Mouse (Mus musculus) neural tube, embryonic 15.5 days (tissue): ENCODE results near the gene Olfr1136. TPM values are rescaled to one million over a fixed set of nuclear protein-coding genes. Genes with fewer than 3 reads are reported as not detected.

ENCODE experiments used
- ATAC-seq: fragments of 200-750 bp; cut with Nextera tagmentation; 2 replicates; pipeline ENCODE4 v1.8.0; 2017; ENCODE audit warnings: mild to moderate bottlenecking, moderate TSS enrichment, moderate library complexity; ENCODE audit not compliant: low FRiP score
- H3K27ac ChIP-seq: fragments of 300-500 bp; sonication (generic); replicated peaks from 2 replicates; pipeline ENCODE4 v1.5.1; 2015; ENCODE audit warnings: mild to moderate bottlenecking, inconsistent platforms
- H3K27me3 ChIP-seq: fragments of 300-500 bp; sonication (generic); replicated peaks from 2 replicates; pipeline ENCODE4 v1.6.1; 2015; ENCODE audit warnings: inconsistent platforms
- H3K36me3 ChIP-seq: fragments of 300-500 bp; sonication (generic); 2 replicates; pipeline ENCODE4 v1.6.1; 2015; ENCODE audit warnings: inconsistent platforms
- H3K4me1 ChIP-seq: fragments of 300-500 bp; sonication (generic); 2 replicates; pipeline ENCODE4 v1.6.1; 2015; ENCODE audit warnings: inconsistent platforms
- H3K4me2 ChIP-seq: fragments of 300-500 bp; sonication (generic); 2 replicates; pipeline ENCODE4 v1.6.1; 2015; ENCODE audit warnings: inconsistent platforms, mild to moderate bottlenecking, moderate library complexity
- H3K4me3 ChIP-seq: fragments of 300-500 bp; sonication (generic); replicated peaks from 2 replicates; pipeline ENCODE4 v1.5.1; 2015; ENCODE audit warnings: mild to moderate bottlenecking, inconsistent platforms
- H3K9ac ChIP-seq: fragments of 300-500 bp; sonication (generic); replicated peaks from 2 replicates; pipeline ENCODE4 v1.6.1; 2015; ENCODE audit warnings: mild to moderate bottlenecking, inconsistent platforms
- H3K9me3 ChIP-seq: fragments of 300-500 bp; sonication (generic); replicated peaks from 2 replicates; pipeline ENCODE4 v1.6.1; 2016; ENCODE audit warnings: inconsistent platforms
- WGBS: fragments of 180-500 bp; shearing (Covaris S2); methylation state at CpG from one replicate; pipeline ENCODE4 v1.1.7; 2015; ENCODE audit warnings: mixed read lengths; 5-methylcytosine and 5-hydroxymethylcytosine counted together
- polyA plus RNA-seq: library from polyadenylated mRNA; unstranded; fragments of >200 nt; fragmentation: Nextera tagmentation; extraction: Ambion mirVana; gene quantifications from 2 replicates; pipeline ENCODE4 v1.2.1, GENCODE M21; 2015

The Olfr1136 gene
- not detected in 2 replicates for polyA plus RNA-seq

DNA sequence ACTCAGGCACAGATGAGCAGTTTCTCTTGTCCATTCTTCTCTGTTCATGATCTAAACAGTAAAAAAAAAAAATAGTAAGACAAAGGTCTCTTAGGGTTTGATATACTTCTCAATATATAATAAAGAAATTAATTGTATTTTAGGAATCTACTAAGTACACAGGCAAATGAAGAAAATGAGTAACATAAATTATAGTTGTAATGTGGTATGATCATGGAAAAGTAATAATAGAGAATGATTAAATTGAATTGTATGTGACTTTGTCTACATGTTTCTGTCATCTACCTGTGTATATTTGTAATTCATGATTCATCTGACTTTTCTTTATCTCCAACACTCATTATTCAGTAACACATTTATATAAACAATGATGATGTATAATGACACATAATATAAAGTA is at the start of gene Olfr1136:
Gene Olfr1136, minus strand, starts transcription at position 101 of the 400 bp plus-strand sequence.
- Histone ChIP-seq H3K9me3 (no peaks in the 10 kb centered on the region), H3K4me3 (no peak within 1 kb of the TSS), H3K27ac (no peak within 1 kb of the TSS), H3K9ac (no peak within 1 kb of the TSS), H3K27me3 (no peaks in the 10 kb centered on the region), H3K4me2 (no peak within 1 kb of the TSS), H3K4me1 (no peaks in the 10 kb centered on the region), H3K36me3 (no peaks in the 10 kb centered on the region)
- ATAC-seq = no peak

DNA sequence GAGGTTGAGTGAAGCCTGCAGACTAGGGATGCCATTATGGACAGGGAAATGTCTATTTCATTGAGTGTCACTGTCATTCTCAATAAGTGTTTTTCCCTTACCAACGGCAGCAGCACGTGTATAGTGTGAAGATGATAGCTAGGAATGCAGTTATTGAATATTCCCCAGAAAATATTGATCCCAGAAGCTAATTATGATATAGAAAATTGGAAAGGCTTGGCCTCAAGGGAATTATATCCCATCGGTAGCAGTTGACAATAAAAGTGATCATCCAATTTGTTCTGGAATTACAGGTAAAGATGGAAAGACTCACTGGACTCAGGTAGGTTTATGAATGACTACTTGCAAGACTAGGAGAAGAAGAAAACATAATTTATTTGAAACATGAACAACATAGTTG is 49.7 kb upstream of the Olfr1136 start, which contains the start of gene Olfr1140:
Gene Olfr1140, plus strand, starts transcription at position 301 of the 400 bp plus-strand sequence.
- 78% methylated on average over 3 of the region's 3 CpGs for WGBS
- Histone ChIP-seq H3K4me1 (no peaks in the 10 kb centered on the region), H3K4me2 (no peak within 1 kb of the TSS), H3K9ac (no peak within 1 kb of the TSS), H3K27me3 (no peaks in the 10 kb centered on the region), H3K36me3 (no peaks in the 10 kb centered on the region), H3K9me3 (no peaks in the 10 kb centered on the region), H3K27ac (no peak within 1 kb of the TSS), H3K4me3 (no peak within 1 kb of the TSS)
- ATAC-seq = no peak

DNA sequence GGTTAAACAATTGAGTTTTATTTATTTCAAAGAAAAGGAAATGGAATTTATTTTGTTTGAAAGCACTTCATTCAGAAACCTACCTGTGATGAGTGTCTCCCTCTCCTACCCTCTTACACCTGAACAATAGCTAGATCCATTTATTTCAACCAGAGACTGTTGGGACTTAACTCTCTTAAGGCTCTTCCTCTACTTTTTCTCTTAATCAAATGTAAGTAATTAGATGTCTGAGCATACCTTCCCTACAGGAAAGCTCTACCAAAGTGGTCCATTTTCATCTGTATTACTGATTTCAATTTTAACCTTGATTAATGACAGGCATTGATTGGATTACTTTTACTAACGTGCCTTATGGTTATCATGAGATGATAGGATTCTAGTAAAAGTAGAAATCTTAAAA is 46.1 kb upstream of the Olfr1136 start, which contains the start of gene Olfr1138:
Gene Olfr1138, minus strand, starts transcription at position 101 of the 400 bp plus-strand sequence.
- H3K4me2 ChIP-seq = no peak within 1 kb of the TSS
- H3K9me3 ChIP-seq = no peaks in the 10 kb centered on the region
- no peaks in the 10 kb centered on the region for H3K27me3 ChIP-seq
- H3K4me3 ChIP-seq = no peak within 1 kb of the TSS
- no peaks in the 10 kb centered on the region for H3K4me1 ChIP-seq
- 85% methylated on average over 1 of the region's 1 CpGs for WGBS
- no peak within 1 kb of the TSS for H3K27ac ChIP-seq
- H3K36me3 ChIP-seq = no peaks in the 10 kb centered on the region
- H3K9ac ChIP-seq = no peak within 1 kb of the TSS
- ATAC-seq = no peak

DNA sequence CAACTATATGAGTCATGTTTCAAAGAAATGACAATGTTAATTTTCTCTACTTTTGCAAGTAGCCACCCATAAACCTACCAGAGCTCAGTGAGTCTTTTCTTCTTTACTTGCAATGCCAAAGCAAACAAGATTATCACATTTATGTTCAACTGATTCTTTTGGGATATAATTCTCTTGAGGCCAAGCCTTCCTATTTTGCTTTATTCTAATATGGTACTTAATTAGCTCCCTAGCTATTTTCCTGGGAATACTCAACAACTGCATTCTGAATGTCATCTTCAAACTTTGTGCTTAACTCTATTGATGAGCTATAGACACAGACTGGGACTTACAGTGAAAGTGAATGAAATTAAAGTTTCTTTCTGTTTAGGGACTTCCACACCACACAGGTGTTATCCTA is 19.3 kb upstream of the Olfr1136 start, which contains the start of gene Olfr1137:
Gene Olfr1137, minus strand, starts transcription at position 101 of the 400 bp plus-strand sequence.
- Histone ChIP-seq H3K36me3 (no peaks in the 10 kb centered on the region), H3K27ac (no peak within 1 kb of the TSS), H3K9ac (no peak within 1 kb of the TSS), H3K27me3 (no peaks in the 10 kb centered on the region), H3K4me3 (no peak within 1 kb of the TSS), H3K9me3 (no peaks in the 10 kb centered on the region), H3K4me1 (no peaks in the 10 kb centered on the region), H3K4me2 (no peak within 1 kb of the TSS)
- ATAC-seq = no peak

DNA sequence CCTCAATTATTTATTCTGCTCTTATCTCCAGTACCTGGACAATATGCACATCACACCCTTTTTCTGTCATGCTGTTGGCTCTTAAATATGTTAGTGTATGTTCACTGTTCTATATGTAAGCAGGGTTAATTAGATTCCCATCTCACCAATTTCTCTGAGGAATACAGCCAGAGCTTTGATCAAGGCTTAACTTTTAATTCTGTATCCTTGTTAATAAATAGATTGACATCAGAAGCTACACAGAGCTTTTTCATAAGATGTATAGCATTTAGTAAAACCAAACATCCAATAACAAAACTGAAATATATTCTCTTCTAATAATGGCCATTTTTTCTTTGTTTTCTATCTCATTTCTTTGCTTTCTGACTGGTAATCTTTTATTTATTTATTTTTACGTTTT is 20.2 kb downstream of the Olfr1136 start, which contains the start of gene Olfr1135:
Gene Olfr1135, minus strand, starts transcription at position 101 of the 400 bp plus-strand sequence.
- H3K36me3 ChIP-seq = no peaks in the 10 kb centered on the region
- no peaks in the 10 kb centered on the region for H3K4me1 ChIP-seq
- 9% methylated on average over 1 of the region's 1 CpGs for WGBS
- no peak within 1 kb of the TSS for H3K27ac ChIP-seq
- H3K9me3 ChIP-seq = no peaks in the 10 kb centered on the region
- H3K9ac ChIP-seq = no peak within 1 kb of the TSS
- ATAC-seq = no peak
- no peaks in the 10 kb centered on the region for H3K27me3 ChIP-seq
- H3K4me2 ChIP-seq = no peak within 1 kb of the TSS
- no peak within 1 kb of the TSS for H3K4me3 ChIP-seq

DNA sequence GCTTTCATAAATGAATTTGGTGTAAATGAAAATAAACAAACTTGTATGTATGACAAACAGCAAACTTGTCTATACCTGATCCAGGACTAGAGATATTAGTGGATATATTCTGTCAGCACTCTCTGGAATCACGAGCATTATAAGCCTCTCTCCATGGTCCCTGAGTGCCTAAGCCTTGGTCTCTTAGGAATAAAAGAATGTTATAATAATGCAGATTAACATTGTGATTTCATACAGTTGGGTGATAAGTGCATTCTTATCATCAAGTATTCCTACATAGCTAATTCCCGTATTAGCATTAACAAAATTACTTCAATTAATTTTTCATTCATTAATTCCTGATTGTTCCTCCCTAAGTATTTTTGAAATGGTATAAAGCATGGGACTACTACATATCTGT is 35.4 kb downstream of the Olfr1136 start, which contains the start of gene Olfr1134:
Gene Olfr1134, minus strand, starts transcription at position 101 of the 400 bp plus-strand sequence.
- H3K4me3 ChIP-seq = no peak within 1 kb of the TSS
- H3K9me3 ChIP-seq = no peaks in the 10 kb centered on the region
- no peaks in the 10 kb centered on the region for H3K4me1 ChIP-seq
- H3K36me3 ChIP-seq = no peaks in the 10 kb centered on the region
- H3K9ac ChIP-seq = no peak within 1 kb of the TSS
- no peak for ATAC-seq
- H3K27me3 ChIP-seq = no peaks in the 10 kb centered on the region
- H3K27ac ChIP-seq = no peak within 1 kb of the TSS
- 91% methylated on average over 2 of the region's 2 CpGs for WGBS
- no peak within 1 kb of the TSS for H3K4me2 ChIP-seq

DNA sequence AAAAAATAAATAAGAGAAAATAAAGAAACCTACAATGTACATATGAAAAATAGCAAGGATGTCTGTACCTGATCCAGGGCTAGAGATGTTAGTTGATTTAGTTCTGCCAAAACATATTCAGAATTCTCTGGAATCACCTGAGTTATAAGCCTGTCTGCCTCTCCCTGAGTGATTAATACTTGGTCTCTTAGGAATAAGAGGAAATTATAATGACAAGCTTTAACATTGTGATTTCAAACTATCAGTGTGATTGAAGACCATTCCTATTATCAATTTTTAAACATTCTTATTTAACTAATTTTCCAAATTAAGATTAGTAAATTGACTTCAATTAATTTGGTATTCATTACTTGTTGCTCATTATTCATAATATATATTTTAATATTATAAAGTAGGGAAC is 46.5 kb downstream of the Olfr1136 start, which contains the start of gene Olfr1133:
Gene Olfr1133, minus strand, starts transcription at position 101 of the 400 bp plus-strand sequence.
- H3K36me3 ChIP-seq = no peaks in the 10 kb centered on the region
- H3K9ac ChIP-seq = no peak within 1 kb of the TSS
- H3K27me3 ChIP-seq = no peaks in the 10 kb centered on the region
- H3K4me2 ChIP-seq = no peak within 1 kb of the TSS
- no peak within 1 kb of the TSS for H3K4me3 ChIP-seq
- H3K27ac ChIP-seq = no peak within 1 kb of the TSS
- no peaks in the 10 kb centered on the region for H3K4me1 ChIP-seq
- no peaks in the 10 kb centered on the region for H3K9me3 ChIP-seq
- ATAC-seq = no peak

Other genes with a start within 250 kb of the Olfr1136 start
- not detected in 2 replicates for gene Olfr1126, start 240.0 kb downstream of the Olfr1136 start, polyA plus RNA-seq
- gene Pramel7, start 196.9 kb downstream of the Olfr1136 start, polyA plus RNA-seq = not detected in 2 replicates
- not detected in 2 replicates for gene Pramel6, start 187.4 kb downstream of the Olfr1136 start, polyA plus RNA-seq
- not detected in 2 replicates for gene Olfr153, start 162.2 kb downstream of the Olfr1136 start, polyA plus RNA-seq
- not detected in 2 replicates for gene Olfr1128, start 148.4 kb downstream of the Olfr1136 start, polyA plus RNA-seq
- gene Olfr1129, start 120.0 kb downstream of the Olfr1136 start, polyA plus RNA-seq = not detected in 2 replicates
- gene Olfr1130, start 87.7 kb downstream of the Olfr1136 start, polyA plus RNA-seq = not detected in 2 replicates
- not detected in 2 replicates for gene Olfr1131, start 66.8 kb downstream of the Olfr1136 start, polyA plus RNA-seq
- gene Olfr1132, start 56.4 kb downstream of the Olfr1136 start, polyA plus RNA-seq = not detected in 2 replicates
- gene Olfr1133, start 46.6 kb downstream of the Olfr1136 start, polyA plus RNA-seq = not detected in 2 replicates
- gene Olfr1134, start 35.5 kb downstream of the Olfr1136 start, polyA plus RNA-seq = not detected in 2 replicates
- gene Olfr1135, start 20.3 kb downstream of the Olfr1136 start, polyA plus RNA-seq = not detected in 2 replicates
- gene Olfr1137, start 19.2 kb upstream of the Olfr1136 start, polyA plus RNA-seq = not detected in 2 replicates
- gene Olfr1138, start 46.0 kb upstream of the Olfr1136 start, polyA plus RNA-seq = not detected in 2 replicates
- gene Olfr1140, start 49.8 kb upstream of the Olfr1136 start, polyA plus RNA-seq = not detected in 2 replicates
- gene Olfr1141, start 60.0 kb upstream of the Olfr1136 start, polyA plus RNA-seq = not detected in 2 replicates
- gene Olfr152, start 85.5 kb upstream of the Olfr1136 start, polyA plus RNA-seq = not detected in 2 replicates
- gene Olfr1143, start 106.6 kb upstream of the Olfr1136 start, polyA plus RNA-seq = not detected in 2 replicates
- not detected in 2 replicates for gene Olfr1145, start 115.9 kb upstream of the Olfr1136 start, polyA plus RNA-seq
- gene Olfr1148, start 136.6 kb upstream of the Olfr1136 start, polyA plus RNA-seq = not detected in 2 replicates
- gene Olfr1150-ps1, start 150.0 kb upstream of the Olfr1136 start, polyA plus RNA-seq = not detected in 2 replicates
- not detected in 2 replicates for gene Olfr1151, start 161.9 kb upstream of the Olfr1136 start, polyA plus RNA-seq
- gene Olfr1152, start 172.5 kb upstream of the Olfr1136 start, polyA plus RNA-seq = not detected in 2 replicates
- gene Olfr1153, start 201.0 kb upstream of the Olfr1136 start, polyA plus RNA-seq = not detected in 2 replicates
- gene Olfr1154, start 211.2 kb upstream of the Olfr1136 start, polyA plus RNA-seq = not detected in 2 replicates